ENCODE assay signal across 8 mouse cellular contexts in genomic region chr5:100498436-100499180, GRCm38 (mm10). TPM values are rescaled to one million over a fixed set of nuclear protein-coding genes. Genes with fewer than 3 reads are reported as not detected.
DNase-seq lines count a peak whose midpoint lies in the region; ATAC-seq and TF ChIP-seq lines count a peak whose summit lies in the region.

No protein-coding gene starts in this region.

- TF ChIP-seq RAD21 in CH12.LX (IDR thresholded peaks at IDR 0.05; ENCODE audit: low read depth, low read length) = no peak

- TF ChIP-seq CTCF in CH12.LX (conservative IDR thresholded peaks at IDR 0.05 in 1 of 2, IDR thresholded peaks at IDR 0.05 in 1 of 2; ENCODE audit: low read depth in 2 of 2, low read length in 2 of 2) = no peak

- peak overlapping the region; percentile 78 to 88 (median 82) for H3K4me3 ChIP-seq in CH12.LX (replicated peaks in 1 of 3; ENCODE audit: low read depth in 2 of 3, low read length in 2 of 3, poor library complexity in 1 of 3)
- H3K4me3 ChIP-seq in forebrain, embryonic 12.5 days (replicated peaks) = peak overlapping the region; percentile 73
- H3K4me3 ChIP-seq in heart, embryonic 16.5 days (ENCODE audit: low read length) = peak overlapping the region; percentile 96
- H3K4me3 ChIP-seq in liver, embryonic 16.5 days (ENCODE audit: low read depth, low read length) = peak overlapping the region; percentile 91
- peak overlapping the region; percentile 70 for H3K4me3 ChIP-seq in neural tube, embryonic 11.5 days (ENCODE audit: low read depth, low read length)
- H3K4me3 ChIP-seq in stomach, embryonic 16.5 days (replicated peaks; ENCODE audit: low read length) = peak overlapping the region; percentile 88

- peak overlapping the region; percentile 1; the same call in 1 of the 2 replicates for H3K27ac ChIP-seq in CH12.LX (ENCODE audit: insufficient read depth, low read depth)
- peak overlapping the region; percentile 57 for H3K27ac ChIP-seq in forebrain, embryonic 12.5 days
- H3K27ac ChIP-seq in heart, embryonic 16.5 days (ENCODE audit: low read length) = peak overlapping the region; percentile 87
- H3K27ac ChIP-seq in liver, embryonic 16.5 days (ENCODE audit: low read length) = peak overlapping the region; percentile 97
- H3K27ac ChIP-seq in neural tube, embryonic 11.5 days (ENCODE audit: low read depth, low read length) = peak overlapping the region; percentile 31; the same call in 1 of the 2 replicates
- peak overlapping the region; percentile 83 for H3K27ac ChIP-seq in stomach, embryonic 16.5 days (ENCODE audit: low read length)

- 1% methylated on average over 43 of the region's 46 CpGs for WGBS in forebrain, embryonic 12.5 days
- WGBS in heart, embryonic 16.5 days = 1% methylated on average over 46 of the region's 46 CpGs
- WGBS in liver, embryonic 16.5 days (ENCODE audit: insufficient replicate concordance) = under 1% methylated on average over 46 of the region's 46 CpGs
- 1% methylated on average over 42 of the region's 46 CpGs for WGBS in neural tube, embryonic 11.5 days
- WGBS in stomach, embryonic 16.5 days = under 1% methylated on average over 46 of the region's 46 CpGs

- peaks cover 53% of the 10 kb centered on the region for H3K79me2 ChIP-seq in CH12.LX (replicated peaks; ENCODE audit: control insufficient read depth, extremely low read depth, insufficient read depth, poor library complexity, severe bottlenecking)

- ATAC-seq in forebrain, embryonic 12.5 days (ENCODE audit: low FRiP score) = peak; percentile 72
- ATAC-seq in heart, embryonic 16.5 days (replicated peaks; ENCODE audit: extremely low read depth, insufficient read depth, low FRiP score) = peak; percentile 79
- peak; percentile 84 for ATAC-seq in liver, embryonic 16.5 days (ENCODE audit: low read depth)
- peak; percentile 42; the same call in 1 of the 2 replicates for ATAC-seq in neural tube, embryonic 11.5 days (ENCODE audit: insufficient read depth, low FRiP score, low TSS enrichment)
- peak; percentile 86 for ATAC-seq in stomach, embryonic 16.5 days (ENCODE audit: insufficient read depth, low FRiP score)

- peak; percentile 59 for TF ChIP-seq POLR2A in CH12.LX (IDR thresholded peaks at IDR 0.05; ENCODE audit: low read depth, low read length)

- no peaks in the 10 kb centered on the region for H3K27me3 ChIP-seq in CH12.LX (replicated peaks)
- no peaks in the 10 kb centered on the region for H3K27me3 ChIP-seq in forebrain, embryonic 12.5 days
- no peaks in the 10 kb centered on the region for H3K27me3 ChIP-seq in heart, embryonic 16.5 days (ENCODE audit: control insufficient read depth, insufficient read depth, low read length)
- no peaks in the 10 kb centered on the region for H3K27me3 ChIP-seq in liver, embryonic 16.5 days (ENCODE audit: control insufficient read depth, insufficient read depth, low read depth, low read length)
- H3K27me3 ChIP-seq in neural tube, embryonic 11.5 days (ENCODE audit: control insufficient read depth, insufficient read depth, low read length) = no peaks in the 10 kb centered on the region
- no peaks in the 10 kb centered on the region for H3K27me3 ChIP-seq in stomach, embryonic 16.5 days (ENCODE audit: control insufficient read depth, insufficient read depth, low read length)

- peaks cover 0 to 2% of the 10 kb centered on the region in 2 experiments for H3K36me3 ChIP-seq in CH12.LX (replicated peaks in 1 of 2; ENCODE audit: control insufficient read depth in 1 of 2, insufficient read depth in 1 of 2, low read length in 1 of 2)
- no peaks in the 10 kb centered on the region for H3K36me3 ChIP-seq in forebrain, embryonic 12.5 days (replicated peaks)
- no peaks in the 10 kb centered on the region for H3K36me3 ChIP-seq in heart, embryonic 16.5 days (ENCODE audit: control insufficient read depth, insufficient read depth)
- no peaks in the 10 kb centered on the region for H3K36me3 ChIP-seq in liver, embryonic 16.5 days (ENCODE audit: control insufficient read depth, insufficient read depth)
- H3K36me3 ChIP-seq in neural tube, embryonic 11.5 days (ENCODE audit: control insufficient read depth, insufficient read depth, low read length) = no peaks in the 10 kb centered on the region
- no peaks in the 10 kb centered on the region for H3K36me3 ChIP-seq in stomach, embryonic 16.5 days (ENCODE audit: control insufficient read depth, insufficient read depth, low read length)

- TF ChIP-seq EP300 in CH12.LX (IDR thresholded peaks at IDR 0.05; ENCODE audit: low read length) = 0 out of 2 replicates have a peak, but pooled peaks have one; percentile 19

- in situ Hi-C loops in CH12.LX (cut with MboI; ENCODE audit: low pct_ligation_motif_present, low pct_unique_long_range_greater_than_20kb, low sequenced_read_pairs) = no loop called here

- H3K9ac ChIP-seq in CH12.LX (ENCODE audit: insufficient read depth, low read depth) = peak overlapping the region; percentile 55
- H3K9ac ChIP-seq in forebrain, embryonic 12.5 days = peak overlapping the region; percentile 81
- peak overlapping the region; percentile 91 for H3K9ac ChIP-seq in heart, embryonic 16.5 days (ENCODE audit: low read length)
- peak overlapping the region; percentile 95 for H3K9ac ChIP-seq in liver, embryonic 16.5 days (ENCODE audit: low read depth, low read length)
- H3K9ac ChIP-seq in neural tube, embryonic 11.5 days (ENCODE audit: low read length) = peak overlapping the region; percentile 73
- H3K9ac ChIP-seq in stomach, embryonic 16.5 days (ENCODE audit: low read length) = peak overlapping the region; percentile 87

- dilution Hi-C loops in CH12.LX (cut with MboI; ENCODE audit: extremely low pct_ligation_motif_present, extremely low pct_unique_long_range_greater_than_20kb, low sequenced_read_pairs) = no loop called here

- peak; percentile 81 for DNase-seq in CH12.LX (ENCODE audit: extremely low read depth)
- DNase-seq in c-Kit-positive CD71-positive TER-119-negative erythroid progenitor cells, embryonic 14.5 days (ENCODE audit: low read depth) = peak; percentile 77
- DNase-seq in kidney, postnatal 25 days = peak; percentile 83 to 93
- peak; percentile 77 for DNase-seq in neural tube, embryonic 11.5 days (ENCODE audit: low spot score)

- H3K9me3 ChIP-seq in CH12.LX (replicated peaks; ENCODE audit: low read length) = no peaks in the 10 kb centered on the region
- no peaks in the 10 kb centered on the region for H3K9me3 ChIP-seq in forebrain, embryonic 12.5 days
- H3K9me3 ChIP-seq in heart, embryonic 16.5 days (replicated peaks; ENCODE audit: control insufficient read depth, low read length) = no peaks in the 10 kb centered on the region
- H3K9me3 ChIP-seq in liver, embryonic 16.5 days (replicated peaks; ENCODE audit: control insufficient read depth, low read length) = no peaks in the 10 kb centered on the region
- H3K9me3 ChIP-seq in neural tube, embryonic 11.5 days (ENCODE audit: control insufficient read depth, low read length) = no peaks in the 10 kb centered on the region
- H3K9me3 ChIP-seq in stomach, embryonic 16.5 days (replicated peaks; ENCODE audit: control insufficient read depth, low read length) = no peaks in the 10 kb centered on the region

- H3K4me1 ChIP-seq in CH12.LX (ENCODE audit: control insufficient read depth in 1 of 2, insufficient read depth in 2 of 2) = peaks cover 3 to 18% of the 10 kb centered on the region in 2 experiments; a peak in 3 of 4 replicates
- peaks cover 21% of the 10 kb centered on the region for H3K4me1 ChIP-seq in forebrain, embryonic 12.5 days
- H3K4me1 ChIP-seq in heart, embryonic 16.5 days (ENCODE audit: control insufficient read depth, insufficient read depth, low read length) = peaks cover 17% of the 10 kb centered on the region
- peaks cover 19% of the 10 kb centered on the region for H3K4me1 ChIP-seq in liver, embryonic 16.5 days (ENCODE audit: control insufficient read depth, low read depth, low read length)
- H3K4me1 ChIP-seq in neural tube, embryonic 11.5 days (ENCODE audit: control insufficient read depth, insufficient read depth, low read length) = peaks cover 12% of the 10 kb centered on the region
- peaks cover 17% of the 10 kb centered on the region for H3K4me1 ChIP-seq in stomach, embryonic 16.5 days (ENCODE audit: control insufficient read depth, insufficient read depth, low read length)

- H3K4me2 ChIP-seq in CH12.LX (ENCODE audit: insufficient read depth, low read depth, poor library complexity, severe bottlenecking) = peak overlapping the region; percentile 97
- peak overlapping the region; percentile 88 for H3K4me2 ChIP-seq in forebrain, embryonic 12.5 days
- peak overlapping the region; percentile 85 for H3K4me2 ChIP-seq in heart, embryonic 16.5 days (ENCODE audit: low read depth, low read length)
- peak overlapping the region; percentile 86 for H3K4me2 ChIP-seq in liver, embryonic 16.5 days (ENCODE audit: low read depth, low read length)
- peak overlapping the region; percentile 70 for H3K4me2 ChIP-seq in neural tube, embryonic 11.5 days (ENCODE audit: low read depth)
- peak overlapping the region; percentile 94 for H3K4me2 ChIP-seq in stomach, embryonic 16.5 days (ENCODE audit: low read depth, low read length)

TF ChIP-seq in CH12.LX, 34 proteins besides CTCF, POLR2A, EP300 and RAD21 (continues in another document):
- TF ChIP-seq NRF1 (IDR thresholded peaks at IDR 0.05; ENCODE audit: low read depth, low read length) = peak; percentile 30; the same call in 1 of the 2 replicates
- 0 out of 2 replicates have a peak, but pooled peaks have one; percentile 21 for TF ChIP-seq UBTF (IDR thresholded peaks at IDR 0.05; ENCODE audit: low read depth, low read length)
- TF ChIP-seq ZC3H11A (IDR thresholded peaks at IDR 0.05; ENCODE audit: low read depth, low read length) = no peak

RNA-seq across cellular contexts. Expression of gene Lin54, which starts 1.8 kb away (rescaled TPM):
- 12.8 and 12.9 TPM in 2 replicates for total RNA-seq in CH12.LX (2012; rRNA removed)
- 14.1 and 15.2 TPM in 2 replicates for total RNA-seq in CH12.LX (2014; rRNA removed)
- 11.8 and 14.1 TPM in 2 replicates for polyA plus RNA-seq in CH12.LX (2012; ENCODE audit: insufficient read length, low read depth)
- polyA plus RNA-seq in forebrain, embryonic 12.5 days (2016; fragmentation: Nextera tagmentation; extraction: Ambion mirVana) = 17.6 and 18.3 TPM in 2 replicates
- 9.9 and 10.8 TPM in 2 replicates for polyA plus RNA-seq in heart, embryonic 16.5 days (2015; fragmentation: Nextera tagmentation; extraction: Ambion mirVana)
- 9.2 and 9.6 TPM in 2 replicates for polyA plus RNA-seq in liver, embryonic 16.5 days (2015; fragmentation: Nextera tagmentation; extraction: Ambion mirVana)
- polyA plus RNA-seq in neural tube, embryonic 11.5 days (2014; fragmentation: Nextera tagmentation; extraction: Ambion mirVana) = 16.8 and 18.2 TPM in 2 replicates
- polyA plus RNA-seq in stomach, embryonic 16.5 days (2015; fragmentation: Nextera tagmentation; extraction: Ambion mirVana) = 11.3 and 12.7 TPM in 2 replicates

RNA-seq across cellular contexts. Expression of gene Cops4, which starts 19.5 kb away (rescaled TPM):
- total RNA-seq in CH12.LX (2012; rRNA removed) (122 and 149 TPM in 2 replicates), CH12.LX (2014; rRNA removed) (264 and 298 TPM in 2 replicates)
- polyA plus RNA-seq in CH12.LX (2012; ENCODE audit: insufficient read length, low read depth) = 133 and 134 TPM in 2 replicates
- 198 and 200 TPM in 2 replicates for polyA plus RNA-seq in forebrain, embryonic 12.5 days (2016; fragmentation: Nextera tagmentation; extraction: Ambion mirVana)
- polyA plus RNA-seq in heart, embryonic 16.5 days (2015; fragmentation: Nextera tagmentation; extraction: Ambion mirVana) = 137 and 151 TPM in 2 replicates
- polyA plus RNA-seq in liver, embryonic 16.5 days (2015; fragmentation: Nextera tagmentation; extraction: Ambion mirVana) = 59.1 and 66.6 TPM in 2 replicates
- polyA plus RNA-seq in neural tube, embryonic 11.5 days (2014; fragmentation: Nextera tagmentation; extraction: Ambion mirVana) = 234 and 239 TPM in 2 replicates
- polyA plus RNA-seq in stomach, embryonic 16.5 days (2015; fragmentation: Nextera tagmentation; extraction: Ambion mirVana) = 163 and 168 TPM in 2 replicates

Comparison
In these comparisons a context has a peak if more than half of its experiments do, and no peak if none do; other contexts are left out.
1. Peak in every context shown above with its lines: DNase-seq, ATAC-seq, H3K4me3 ChIP-seq and H3K27ac ChIP-seq.
2. H3K27ac ChIP-seq: peak in every context shown above with its lines; median percentile 97 in liver, embryonic 16.5 days; 87 in heart, embryonic 16.5 days; 83 in stomach, embryonic 16.5 days; 57 in forebrain, embryonic 12.5 days; 31 in neural tube, embryonic 11.5 days; 1 in CH12.LX.